Mouse (Mus musculus) layer of hippocampus, postnatal 36 days (tissue): ENCODE results near the gene Gm17364. TPM values are rescaled to one million over a fixed set of nuclear protein-coding genes. Genes with fewer than 3 reads are reported as not detected.

Experiments
- total RNA-seq, 2 experiments: library from RNA; stranded (reverse); gene quantifications; 2 replicates each; pipeline ENCODE4 v1.2.3; 2021

The Gm17364 gene
- total RNA-seq, 2 experiments from 2014 or later, result not detected

Other genes starting within 250 kb of the Gm17364 start
- gene Mak, start 194.3 kb downstream of the Gm17364 start, total RNA-seq, result 1 to 10 TPM in 1 of 2 experiments, under 1 TPM in 1; 0.52 to 1.0 TPM
- not detected for gene Gcm2, start 162.9 kb downstream of the Gm17364 start, total RNA-seq
- not detected for gene Sycp2l, start 159.7 kb downstream of the Gm17364 start, total RNA-seq
- gene Elovl2, start 53.6 kb downstream of the Gm17364 start, total RNA-seq, result 10 to 100 TPM; 17.4 to 18.0 TPM
- 100 to 1,000 TPM; 140 to 159 TPM for gene Smim13, start 24.1 kb downstream of the Gm17364 start, total RNA-seq
- gene Nedd9, start 213.4 kb upstream of the Gm17364 start, total RNA-seq, result 10 to 100 TPM; 11.5 to 12.3 TPM